Comparison of ENCODE assay signal across 14 mouse cellular contexts in the genomic region with DNA sequence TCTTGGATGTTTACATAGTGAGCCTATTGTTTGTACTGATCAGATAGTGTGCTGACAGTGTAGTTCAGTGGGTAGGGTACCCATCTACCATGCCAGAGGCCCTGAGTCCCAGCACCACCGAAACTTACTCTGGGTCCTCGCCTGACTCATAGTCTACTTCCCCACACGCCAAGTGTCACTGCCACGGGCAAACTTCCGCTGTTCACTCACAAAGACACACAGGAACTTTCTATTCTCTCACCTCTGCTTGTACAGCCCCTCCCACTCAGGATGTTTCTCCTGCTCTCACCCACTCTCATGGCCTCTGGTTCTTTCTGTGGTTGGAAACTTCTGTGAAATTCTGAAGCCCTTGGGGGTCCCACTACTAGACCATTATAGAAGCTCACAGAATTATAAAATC. TPM values are rescaled to one million over a fixed set of nuclear protein-coding genes. Genes with fewer than 3 reads are reported as not detected.
DNase-seq lines count a peak whose midpoint lies in the region; ATAC-seq lines count a peak whose summit lies in the region.
"Had no signal": no experiment of that assay in that cellular context is flagged by ENCODE, and none has a peak within 500 bp of the region (broad histone marks: within the 10 kb centered on the region; RNA-seq: fewer than 3 reads in every experiment).

No protein-coding gene starts in this region.

- peak; percentile 36 for DNase-seq in lung, postnatal 25 days (ENCODE audit: low spot score)
- DNase-seq in lung, postnatal 14 days: no peak
- peak; percentile 41 to 46 for DNase-seq in CD8-positive naive resting alpha-beta T cell, adult 2 months (ENCODE audit: low read depth in 2 of 2, low spot score in 2 of 2)
- peak; percentile 46 to 57 for DNase-seq in thymus, postnatal 10 days (ENCODE audit: low spot score in 2 of 2)
- DNase-seq in urinary bladder, adult 18-20 months (ENCODE audit: low spot score in 2 of 2): no peak
- no peak for DNase-seq in ovary, adult 18-20 months (ENCODE audit: low spot score)
- no peak for DNase-seq in adrenal gland, postnatal 4 days (ENCODE audit: low spot score in 2 of 2)
- DNase-seq: forebrain, postnatal 0 days; gastrocnemius, postnatal 14 days; kidney, postnatal 25 days; lung, embryonic 14.5 days had no signal

- ATAC-seq in megakaryocyte, adult 5-6 weeks (ENCODE audit: poor library complexity, severe bottlenecking): peak; percentile 75
- ATAC-seq: forebrain, postnatal 0 days; intestine, embryonic 15.5 days; midbrain, embryonic 15.5 days had no signal

RNA-seq across cellular contexts. Expression of a gene that starts 3.2 kb away (rescaled TPM):
- total RNA-seq in megakaryocyte, adult 5-6 weeks (2015): not detected in 2 replicates
- total RNA-seq in megakaryocyte, adult 5-6 weeks (2017): not detected in 2 replicates
- total RNA-seq in adrenal gland, postnatal 4 days (2021): under 1 TPM; 0.20 TPM
- total RNA-seq: forebrain, postnatal 0 days; gastrocnemius, postnatal 14 days had no signal

RNA-seq across cellular contexts. Expression of a gene that starts 7.8 kb away (rescaled TPM):
- total RNA-seq in megakaryocyte, adult 5-6 weeks (2015): 57.4 and 62.3 TPM in 2 replicates
- 86.3 and 88.8 TPM in 2 replicates for total RNA-seq in megakaryocyte, adult 5-6 weeks (2017)
- 10 to 100 TPM; 56.0 to 57.3 TPM for total RNA-seq in adrenal gland, postnatal 4 days (2021)

Comparison
In these comparisons a context has a peak if more than half of its experiments do, and no peak if none do; other contexts are left out.
1. DNase-seq: peak in lung, postnatal 25 days (single experiment), CD8-positive naive resting alpha-beta T cell, adult 2 months (2 of 2) and thymus, postnatal 10 days (2 of 2); none in lung, postnatal 14 days (single experiment), urinary bladder, adult 18-20 months (0 of 2), ovary, adult 18-20 months (single experiment) and adrenal gland, postnatal 4 days (0 of 2).